Mouse (Mus musculus) G1E (cell line): ENCODE results near the gene Alcam.

Source experiments
- CTCF ChIP-seq: IDR thresholded peaks from 2 replicates; pipeline ENCODE4 v1.5.1; 2012; ENCODE audit warnings: low read depth, low read length, inconsistent platforms, mixed read lengths
- GATA1 ChIP-seq: IDR thresholded peaks from 2 replicates; pipeline ENCODE4 v1.6.1; 2012; ENCODE audit warnings: borderline replicate concordance, low read length, inconsistent platforms, mixed read lengths
- GATA2 ChIP-seq: IDR thresholded peaks from 2 replicates; pipeline ENCODE4 v1.6.1; 2012; ENCODE audit warnings: low read depth, low read length, inconsistent platforms, borderline replicate concordance
- POLR2AphosphoS5 ChIP-seq: IDR thresholded peaks from 2 replicates; pipeline ENCODE4 v1.6.1; 2012; ENCODE audit warnings: low read depth, low read length, inconsistent platforms; ENCODE audit not compliant: insufficient replicate concordance
- TAL1 ChIP-seq: conservative IDR thresholded peaks from 2 replicates; pipeline ENCODE4 v1.6.1; 2012; ENCODE audit warnings: low read depth, low read length, inconsistent platforms, mixed read lengths

DNA sequence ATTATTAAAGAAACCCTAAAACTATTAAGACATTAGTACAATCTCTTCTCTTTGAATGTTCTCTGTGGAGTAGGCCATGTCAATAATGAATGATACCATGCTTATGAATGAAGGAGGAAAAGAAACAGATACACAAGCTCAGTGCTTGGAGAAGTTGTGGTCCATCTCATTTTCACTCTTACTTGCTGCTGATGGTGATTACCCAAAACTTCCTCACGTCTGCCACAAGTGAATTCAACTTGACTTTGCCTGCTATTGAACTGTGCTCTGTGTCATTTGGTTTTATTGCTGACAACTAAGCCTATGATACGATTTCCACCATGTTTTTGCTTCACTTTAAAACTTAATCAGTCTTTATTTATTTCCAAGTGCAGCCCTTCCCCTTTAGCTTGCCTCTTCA lies 22.3 kb downstream of the Alcam start:
- TF ChIP-seq CTCF: no peak
- no peak for TF ChIP-seq TAL1
- no peak for TF ChIP-seq POLR2AphosphoS5
- TF ChIP-seq GATA1: no peak
- no peak for TF ChIP-seq GATA2
